Mouse (Mus musculus): ENCODE measurements at regions not wholly inside any gene's neighbourhood (a gene's known extent, or its start where the extent isn't known, plus 50 kb on each side); places are given as distances from the start of the nearest gene placed in this dataset.

DNA sequence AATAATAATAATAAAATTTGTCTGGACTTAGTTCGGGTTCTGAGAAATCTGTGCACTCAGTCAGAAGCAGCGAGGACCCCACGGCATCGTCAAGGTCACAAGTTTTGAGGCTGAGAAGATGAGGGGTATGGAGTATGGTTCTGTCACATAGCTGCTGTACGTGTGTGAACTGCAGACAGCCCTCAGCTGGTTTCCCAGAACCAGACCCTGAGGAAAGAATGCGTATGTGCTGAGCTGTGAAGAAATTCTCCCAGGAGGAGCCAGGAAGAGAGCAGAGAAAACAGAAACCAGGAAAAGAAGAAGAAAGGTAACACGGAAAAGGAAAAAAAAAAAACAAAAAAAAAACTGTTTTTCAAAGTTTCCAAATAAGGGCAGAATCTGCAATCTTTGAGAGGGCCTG is 112.4 kb upstream of the Cited2 start:
- TF ChIP-seq CTCF (IDR thresholded peaks at IDR 0.05; ENCODE audit: extremely low read depth, insufficient read depth, insufficient read length, insufficient replicate concordance) (no peak), POLR2A (IDR thresholded peaks at IDR 0.05; ENCODE audit: low read depth, low read length) (no peak)

All from spleen, adult 2 months (tissue).